Mouse (Mus musculus): Measurements from ENCODE around the gene Dll1. TPM values are rescaled to one million over a fixed set of nuclear protein-coding genes. Genes with fewer than 3 reads are reported as not detected.

Gene Dll1
- polyA plus RNA-seq, 1 experiment from 2014 or later = 7.1 TPM

- Histone ChIP-seq H3K4me3 (no peak overlapping the region), H3K4me2 (replicated peaks) (no peak overlapping the region), H3K36me3 (no peaks in the 10 kb centered on the region), H3K27ac (no peak overlapping the region), H3K4me1 (0 out of 2 replicates have a peak, but pooled peaks cover 9% of the 10 kb centered on the region), H3K9ac (no peak overlapping the region), H3K27me3 (no peaks in the 10 kb centered on the region), H3K9me3 (no peaks in the 10 kb centered on the region)
- WGBS = 77% methylated on average over 2 of the region's 2 CpGs
- ATAC-seq (ENCODE audit: low FRiP score, low read depth) = no peak
Measured at GRCm38 (mm10) chr17:15354006-15354405, 22.7 kb downstream of the Dll1 start.

- Histone ChIP-seq H3K36me3 (no peaks in the 10 kb centered on the region), H3K27me3 (no peaks in the 10 kb centered on the region), H3K27ac (no peak overlapping the region), H3K4me3 (no peak overlapping the region), H3K9ac (no peak overlapping the region), H3K4me2 (replicated peaks) (no peak overlapping the region), H3K4me1 (0 out of 2 replicates have a peak, but pooled peaks cover 9% of the 10 kb centered on the region), H3K9me3 (no peaks in the 10 kb centered on the region)
- ATAC-seq (ENCODE audit: low FRiP score, low read depth) = no peak
- WGBS = 62% methylated on average over 10 of the region's 10 CpGs
Measured at GRCm38 (mm10) chr17:15352869-15353610, 23.6 kb downstream of the Dll1 start.

DNA sequence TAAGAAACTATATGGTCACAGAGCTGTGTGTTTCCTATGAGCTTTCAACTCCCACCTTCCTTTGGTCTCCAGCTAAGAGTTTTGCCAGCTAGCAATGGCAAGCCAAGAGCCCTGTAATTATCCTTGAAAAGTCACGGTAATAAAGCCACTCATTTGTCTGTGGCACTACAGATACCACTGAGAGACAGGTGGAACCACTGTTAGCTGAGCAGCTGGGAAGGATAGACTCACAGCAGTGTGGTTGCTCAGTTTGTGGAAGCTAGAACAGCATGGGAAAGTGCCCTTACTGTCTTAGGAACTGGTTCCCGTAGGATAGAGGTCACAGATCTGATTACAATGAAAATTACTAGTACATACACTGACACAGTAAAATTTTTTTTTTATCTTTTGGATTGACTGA lies 26.5 kb downstream of the Dll1 start:
- Histone ChIP-seq H3K27me3 (no peaks in the 10 kb centered on the region), H3K4me3 (no peak overlapping the region), H3K4me2 (replicated peaks) (no peak overlapping the region), H3K9ac (no peak overlapping the region), H3K4me1 (no peaks in the 10 kb centered on the region), H3K36me3 (no peaks in the 10 kb centered on the region), H3K9me3 (no peaks in the 10 kb centered on the region), H3K27ac (no peak overlapping the region)
- no peak for ATAC-seq (ENCODE audit: low FRiP score, low read depth)
- 61% methylated on average over 2 of the region's 2 CpGs for WGBS

DNA sequence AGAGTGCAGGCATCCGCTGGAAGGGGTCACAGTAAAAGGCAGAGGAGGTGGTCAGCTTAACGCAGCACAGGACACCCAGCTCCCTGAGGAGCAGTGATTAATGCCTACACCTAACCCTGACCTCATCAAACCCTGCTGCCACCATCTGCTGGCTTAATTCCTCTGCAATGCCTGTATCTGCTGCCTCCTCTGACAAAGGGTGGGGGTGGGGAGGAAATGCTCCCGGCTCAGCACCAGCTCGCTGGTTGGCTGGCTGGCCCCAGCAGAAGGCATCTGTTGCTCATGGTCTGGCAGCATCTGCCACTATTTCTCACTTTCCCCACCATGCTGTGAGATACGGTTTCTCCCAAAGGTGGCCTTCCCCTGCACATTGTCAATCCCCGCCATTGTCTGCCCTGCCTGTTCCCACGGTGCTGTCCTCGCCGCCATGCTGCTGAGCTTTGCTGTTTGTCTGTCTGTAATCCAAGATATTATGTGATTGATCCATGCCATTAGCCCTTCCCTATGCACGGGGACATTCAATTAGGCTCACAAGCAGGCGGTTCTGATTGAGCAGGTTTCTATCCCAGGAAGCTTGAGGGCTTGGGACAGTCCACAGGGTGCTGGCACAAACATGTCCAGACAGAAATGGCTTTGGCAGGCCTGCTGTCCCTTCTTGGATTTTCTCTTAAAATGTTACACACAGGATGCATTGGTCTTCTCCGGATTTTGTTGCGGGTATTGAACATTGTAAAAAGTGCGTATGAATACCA lies 33.4 kb downstream of the Dll1 start:
- ATAC-seq (ENCODE audit: low FRiP score, low read depth) = no peak; the same call in 1 of the 2 replicates
- Histone ChIP-seq H3K27me3 (no peaks in the 10 kb centered on the region), H3K36me3 (no peaks in the 10 kb centered on the region), H3K9ac (0 out of 2 replicates have a peak overlapping the region, but pooled peaks have one; percentile 19), H3K4me1 (peaks cover 7% of the 10 kb centered on the region), H3K27ac (no peak overlapping the region), H3K9me3 (no peaks in the 10 kb centered on the region), H3K4me3 (no peak overlapping the region), H3K4me2 (replicated peaks) (peak overlapping the region; percentile 30)
- 27% methylated on average over 14 of the region's 14 CpGs for WGBS

DNA sequence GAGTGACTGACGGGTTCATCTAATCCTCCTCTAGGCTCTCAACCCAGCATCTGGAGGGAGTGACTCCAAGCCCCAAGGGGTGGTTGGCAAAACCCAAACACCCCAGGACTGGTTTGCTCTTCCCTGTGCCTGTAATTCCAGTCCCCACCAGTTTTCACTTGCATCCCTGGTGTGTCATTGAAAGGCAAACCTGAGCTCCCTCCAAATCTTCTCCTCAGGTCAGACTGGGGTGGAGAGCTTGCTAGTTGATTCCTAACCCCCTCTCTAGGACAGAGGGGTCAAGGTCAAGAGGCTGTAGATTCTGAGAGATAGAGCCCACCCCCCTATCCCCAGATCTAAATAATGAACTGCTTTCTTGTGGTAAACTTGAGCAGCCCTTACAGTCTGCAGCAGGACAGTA lies 38.8 kb downstream of the Dll1 start:
- Histone ChIP-seq H3K27me3 (no peaks in the 10 kb centered on the region), H3K36me3 (no peaks in the 10 kb centered on the region)
- WGBS = 96% methylated on average over 1 of the region's 1 CpGs

DNA sequence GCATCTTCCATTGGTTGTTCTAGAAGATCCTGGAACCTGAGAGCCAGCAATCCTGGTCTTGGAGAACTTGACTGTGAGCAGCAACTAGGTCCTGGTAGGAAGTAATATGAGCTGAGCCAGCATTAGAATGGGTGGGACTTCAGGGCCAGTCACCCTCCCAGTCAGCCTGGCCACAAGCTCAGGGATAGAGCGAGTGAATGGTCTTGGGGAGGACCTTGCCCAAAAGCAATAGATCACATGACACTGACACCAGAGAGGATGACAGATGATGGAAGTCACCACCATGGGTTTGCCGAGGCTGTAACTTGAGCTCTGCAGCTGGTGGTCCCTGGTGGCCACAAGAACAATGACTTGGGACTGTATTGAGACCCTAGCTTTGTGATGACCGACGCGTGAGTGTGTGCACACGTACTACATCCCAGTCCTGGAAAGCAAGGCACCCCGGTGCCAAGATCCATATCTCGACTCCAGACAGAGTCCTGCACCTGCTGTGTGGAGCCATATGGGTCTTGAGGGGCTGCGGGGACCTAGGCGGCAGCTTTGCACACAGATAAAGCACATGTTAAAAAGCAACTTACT lies 46.8 kb downstream of the Dll1 start:
- Histone ChIP-seq H3K27me3 (no peaks in the 10 kb centered on the region), H3K4me2 (replicated peaks) (no peak overlapping the region), H3K4me3 (no peak overlapping the region), H3K4me1 (no peaks in the 10 kb centered on the region), H3K9ac (no peak overlapping the region), H3K36me3 (no peaks in the 10 kb centered on the region), H3K27ac (no peak overlapping the region), H3K9me3 (no peaks in the 10 kb centered on the region)
- WGBS = 73% methylated on average over 10 of the region's 10 CpGs
- ATAC-seq (ENCODE audit: low FRiP score, low read depth) = peak; percentile 78

More for the DNA sequence above, 38.8 kb downstream of the Dll1 start:
- Histone ChIP-seq H3K4me1 (peaks cover 1% of the 10 kb centered on the region), H3K9ac (no peak overlapping the region), H3K4me2 (replicated peaks) (no peak overlapping the region), H3K27ac (no peak overlapping the region), H3K4me3 (no peak overlapping the region), H3K9me3 (no peaks in the 10 kb centered on the region)
- ATAC-seq (ENCODE audit: low FRiP score, low read depth) = no peak

DNA sequence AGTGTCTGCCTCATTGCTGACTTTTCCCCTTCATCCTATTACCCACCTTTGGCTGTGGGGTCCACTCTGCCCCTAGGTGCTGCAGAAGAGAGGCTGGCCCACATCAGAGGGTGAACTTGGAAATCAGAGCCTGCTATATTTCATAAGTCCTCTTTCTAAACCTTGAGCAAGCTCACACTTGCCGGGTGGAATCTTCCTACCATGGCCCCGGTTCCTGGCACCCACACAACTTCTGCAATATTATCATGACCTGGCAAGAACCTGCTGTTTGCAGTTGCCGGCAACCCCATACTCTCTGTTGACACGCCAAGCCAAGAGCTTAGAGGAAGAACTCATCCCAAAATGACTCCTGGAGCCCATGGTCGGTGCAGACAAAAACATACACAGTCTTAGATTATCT lies 49.6 kb downstream of the Dll1 start:
- Histone ChIP-seq H3K9me3 (no peaks in the 10 kb centered on the region), H3K36me3 (no peaks in the 10 kb centered on the region), H3K27ac (no peak overlapping the region), H3K27me3 (no peaks in the 10 kb centered on the region), H3K4me3 (no peak overlapping the region), H3K4me1 (0 out of 2 replicates have a peak, but pooled peaks cover 3% of the 10 kb centered on the region), H3K4me2 (replicated peaks) (no peak overlapping the region), H3K9ac (no peak overlapping the region)
- ATAC-seq (ENCODE audit: low FRiP score, low read depth) = no peak
- WGBS = 80% methylated on average over 5 of the region's 5 CpGs

DNA sequence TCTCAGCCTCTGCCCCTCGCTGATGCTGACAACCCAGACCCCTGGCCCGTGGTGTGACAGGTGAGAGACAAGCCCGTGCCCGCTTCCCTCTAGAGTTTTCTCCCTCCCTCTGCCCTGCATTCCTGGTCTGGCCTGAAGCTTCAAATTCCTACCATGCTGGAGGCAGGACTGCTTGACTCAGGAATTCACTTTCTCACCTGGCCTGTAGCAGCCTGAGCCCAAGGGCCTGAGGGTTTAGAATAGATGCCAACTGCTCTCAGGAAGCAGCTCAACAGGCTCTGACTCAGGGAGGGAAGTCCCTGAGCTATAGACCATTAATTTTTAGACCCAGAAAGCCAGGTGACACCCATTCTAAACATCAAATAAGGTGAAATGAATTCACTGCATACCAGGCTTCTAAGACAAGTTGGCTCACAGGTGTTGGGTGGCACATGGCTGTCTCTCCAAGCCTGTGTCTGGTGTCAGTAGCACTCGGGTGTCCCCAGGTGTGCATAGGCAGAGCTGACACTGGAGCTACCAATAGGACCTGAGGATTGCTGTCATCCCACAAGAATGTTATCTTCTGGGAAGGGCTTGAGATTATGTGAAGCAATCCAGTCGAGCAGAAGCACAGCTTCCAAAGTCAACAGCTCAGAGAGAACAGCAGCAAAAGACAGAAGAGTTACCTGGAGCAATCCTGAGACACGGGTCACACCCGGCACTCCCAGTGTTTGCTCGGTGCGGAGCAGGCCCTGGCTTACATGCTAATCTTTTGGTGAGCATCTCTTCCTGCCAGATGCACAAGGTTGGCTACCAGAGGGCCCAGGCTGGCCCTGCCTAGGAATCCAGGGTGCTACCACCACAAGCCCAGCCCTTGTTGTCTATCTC lies 50.5 kb downstream of the Dll1 start:
- H3K9me3 ChIP-seq = no peaks in the 10 kb centered on the region
- no peak overlapping the region for H3K4me3 ChIP-seq
- 0 out of 2 replicates have a peak overlapping the region, but pooled peaks have one; percentile 1 for H3K27ac ChIP-seq
- 0 out of 2 replicates have a peak, but pooled peaks cover 3% of the 10 kb centered on the region for H3K4me1 ChIP-seq
- H3K27me3 ChIP-seq = no peaks in the 10 kb centered on the region
- H3K4me2 ChIP-seq (replicated peaks) = no peak overlapping the region
- H3K36me3 ChIP-seq = no peaks in the 10 kb centered on the region
- H3K9ac ChIP-seq = no peak overlapping the region
- ATAC-seq (ENCODE audit: low FRiP score, low read depth) = no peak; the same call in 1 of the 2 replicates
- WGBS = 74% methylated on average over 10 of the region's 10 CpGs

GRCm38 (mm10) chr17:15323191-15323834 lies 53.4 kb downstream of the Dll1 start:
- Histone ChIP-seq H3K4me1 (0 out of 2 replicates have a peak, but pooled peaks cover 3% of the 10 kb centered on the region), H3K4me3 (no peak overlapping the region), H3K27ac (no peak overlapping the region), H3K9me3 (no peaks in the 10 kb centered on the region), H3K27me3 (no peaks in the 10 kb centered on the region), H3K9ac (no peak overlapping the region), H3K4me2 (replicated peaks) (no peak overlapping the region), H3K36me3 (no peaks in the 10 kb centered on the region)
- no peak for ATAC-seq (ENCODE audit: low FRiP score, low read depth)
- 67% methylated on average over 9 of the region's 9 CpGs for WGBS
